Mouse (Mus musculus) forebrain, embryonic 10.5 days (tissue): ENCODE data around the gene Slc9a9. TPM values are rescaled to one million over a fixed set of nuclear protein-coding genes. Genes with fewer than 3 reads are reported as not detected.

Experiments used
- DNase-seq: peaks from one replicate; pipeline ENCODE4 v3.0.0-alpha.2; 2017; ENCODE audit warnings: low spot score; ENCODE audit errors: extremely low spot score
- H3K27ac ChIP-seq: fragments of 300-500 bp; sonication (generic); 2 replicates; pipeline ENCODE4 v1.5.1; 2016; ENCODE audit warnings: mild to moderate bottlenecking
- H3K27me3 ChIP-seq: fragments of 300-500 bp; sonication (generic); 2 replicates; pipeline ENCODE4 v1.6.1; 2016; ENCODE audit warnings: mild to moderate bottlenecking; ENCODE audit not compliant: poor library complexity, severe bottlenecking
- H3K36me3 ChIP-seq: fragments of 300-500 bp; sonication (generic); replicated peaks from 2 replicates; pipeline ENCODE4 v1.6.1; 2016; ENCODE audit warnings: mild to moderate bottlenecking, moderate library complexity
- H3K4me1 ChIP-seq: fragments of 300-500 bp; sonication (generic); 2 replicates; pipeline ENCODE4 v1.6.1; 2016
- H3K4me3 ChIP-seq: fragments of 300-500 bp; sonication (generic); 2 replicates; pipeline ENCODE4 v1.5.1; 2016; ENCODE audit warnings: mild to moderate bottlenecking, moderate library complexity
- H3K9me3 ChIP-seq: fragments of 300-500 bp; sonication (generic); 2 replicates; pipeline ENCODE4 v1.6.1; 2016; ENCODE audit warnings: mild to moderate bottlenecking, moderate library complexity
- WGBS: fragments of 180-500 bp; shearing (Covaris S2); methylation state at CpG from one replicate; pipeline ENCODE4 v1.1.7; 2016; 5-methylcytosine and 5-hydroxymethylcytosine counted together
- polyA plus RNA-seq: library from polyadenylated mRNA; unstranded; fragments of >200 nt; fragmentation: Nextera tagmentation; extraction: Ambion mirVana; gene quantifications from 2 replicates; pipeline ENCODE4 v1.2.1, GENCODE M21; 2016

Slc9a9 gene
- polyA plus RNA-seq, 1 experiment from 2014 or later: 1.2 TPM

DNA sequence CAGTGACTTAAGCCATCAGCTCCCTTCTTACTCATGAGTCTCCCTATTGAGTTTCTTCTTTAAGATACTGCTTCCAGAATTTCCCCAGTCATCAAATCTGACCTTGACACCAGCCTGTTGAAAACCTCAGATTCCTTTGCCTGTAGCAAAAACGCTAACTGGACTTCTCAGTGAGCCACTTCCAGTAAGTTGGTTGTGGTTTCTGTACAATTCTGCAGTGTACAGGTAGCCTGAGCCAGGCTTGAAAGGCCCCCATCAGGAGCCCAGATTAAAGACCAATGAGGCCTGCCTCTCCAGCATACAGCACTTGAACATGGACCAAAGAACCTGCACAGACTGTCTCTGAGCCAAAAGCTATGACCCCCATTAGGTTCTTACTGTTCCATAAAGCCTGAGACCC lies 498.1 kb downstream of the Slc9a9 start:
- no peaks in the 10 kb centered on the region for H3K36me3 ChIP-seq

DNA sequence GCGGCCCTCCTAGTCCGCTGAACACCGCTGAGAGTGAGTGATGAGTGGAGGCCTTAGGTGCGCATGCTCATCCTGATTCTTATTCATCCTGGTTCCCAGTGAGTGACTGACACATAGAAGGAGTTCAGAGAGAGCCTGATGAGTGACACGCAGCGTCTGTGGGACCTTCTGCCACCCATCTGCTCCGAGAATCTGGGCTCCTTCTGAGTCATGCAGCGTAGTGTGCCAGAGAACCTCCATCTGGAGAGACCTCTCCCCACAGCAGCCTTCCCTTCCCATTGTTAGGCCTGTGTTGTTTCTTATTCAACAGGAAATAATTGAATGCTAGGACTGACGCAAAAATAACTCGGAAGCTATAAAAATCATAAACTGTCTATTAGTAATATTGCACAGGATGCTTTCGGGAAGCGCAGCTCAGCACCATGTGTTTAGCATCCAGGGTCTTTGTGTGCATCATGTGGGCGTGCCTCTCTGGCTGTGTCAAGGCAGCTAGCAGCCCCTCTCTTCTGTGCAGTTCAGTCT lies 498.8 kb downstream of the Slc9a9 start:
- no peaks in the 10 kb centered on the region for H3K9me3 ChIP-seq
- no peak overlapping the region for H3K4me3 ChIP-seq
- H3K4me1 ChIP-seq: no peaks in the 10 kb centered on the region
- H3K27ac ChIP-seq: no peak overlapping the region
- no peaks in the 10 kb centered on the region for H3K27me3 ChIP-seq
- no peaks in the 10 kb centered on the region for H3K36me3 ChIP-seq
- DNase-seq: no peak
- 89% methylated on average over 13 of the region's 13 CpGs for WGBS

More for the DNA sequence above, 498.1 kb downstream of the Slc9a9 start:
- Histone ChIP-seq H3K9me3 (no peaks in the 10 kb centered on the region), H3K27me3 (no peaks in the 10 kb centered on the region), H3K4me1 (no peaks in the 10 kb centered on the region), H3K27ac (no peak overlapping the region), H3K4me3 (no peak overlapping the region)
- 86% methylated on average over 1 of the region's 1 CpGs for WGBS
- DNase-seq: no peak

DNA sequence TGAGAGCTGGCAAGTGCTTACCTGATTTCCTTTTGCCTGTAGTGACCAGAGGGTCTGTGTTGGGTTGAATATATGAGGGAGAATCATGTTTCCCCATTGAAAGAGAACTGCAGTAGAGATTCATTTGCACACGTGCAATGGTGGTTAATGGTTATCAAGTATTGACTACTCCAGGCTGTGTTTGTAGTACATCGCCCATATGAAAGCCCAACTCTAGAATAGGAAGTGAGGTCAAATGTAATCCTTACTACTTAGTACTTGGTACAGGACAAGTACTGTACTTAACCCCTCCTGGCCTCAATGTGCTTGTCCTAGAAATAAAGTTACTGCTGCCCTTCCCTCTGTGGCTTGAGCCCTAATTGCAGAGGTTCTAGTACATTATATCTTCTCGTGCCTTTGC lies 508.5 kb downstream of the Slc9a9 start:
- Histone ChIP-seq H3K9me3 (no peaks in the 10 kb centered on the region), H3K36me3 (no peaks in the 10 kb centered on the region), H3K27me3 (no peaks in the 10 kb centered on the region), H3K27ac (no peak overlapping the region), H3K4me1 (peaks cover 19% of the 10 kb centered on the region), H3K4me3 (no peak overlapping the region)
- WGBS: 90% methylated on average over 3 of the region's 3 CpGs
- DNase-seq: no peak

DNA sequence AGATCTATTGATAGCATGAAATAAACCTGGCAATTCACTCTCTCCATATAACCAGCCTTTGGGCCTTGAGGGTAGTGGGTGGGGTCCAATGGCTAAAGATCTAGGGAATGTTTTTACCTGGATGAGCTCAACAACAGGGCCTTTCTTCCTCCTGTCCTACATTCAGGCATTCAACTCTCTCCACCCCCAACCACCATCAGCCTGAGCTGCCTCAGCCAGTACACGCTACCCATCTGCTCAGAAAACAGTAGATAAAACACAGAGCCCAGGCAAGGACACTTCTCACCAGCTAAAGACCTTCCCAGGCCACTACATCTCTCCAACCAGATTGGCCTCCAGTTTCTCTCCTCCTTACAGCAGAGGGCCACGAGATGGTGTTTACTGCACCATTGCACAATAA lies 510.3 kb downstream of the Slc9a9 start:
- Histone ChIP-seq H3K27ac (no peak overlapping the region), H3K9me3 (no peaks in the 10 kb centered on the region), H3K36me3 (no peaks in the 10 kb centered on the region), H3K4me3 (no peak overlapping the region), H3K27me3 (no peaks in the 10 kb centered on the region), H3K4me1 (peaks cover 19% of the 10 kb centered on the region)
- 91% methylated on average over 2 of the region's 2 CpGs for WGBS
- no peak for DNase-seq

DNA sequence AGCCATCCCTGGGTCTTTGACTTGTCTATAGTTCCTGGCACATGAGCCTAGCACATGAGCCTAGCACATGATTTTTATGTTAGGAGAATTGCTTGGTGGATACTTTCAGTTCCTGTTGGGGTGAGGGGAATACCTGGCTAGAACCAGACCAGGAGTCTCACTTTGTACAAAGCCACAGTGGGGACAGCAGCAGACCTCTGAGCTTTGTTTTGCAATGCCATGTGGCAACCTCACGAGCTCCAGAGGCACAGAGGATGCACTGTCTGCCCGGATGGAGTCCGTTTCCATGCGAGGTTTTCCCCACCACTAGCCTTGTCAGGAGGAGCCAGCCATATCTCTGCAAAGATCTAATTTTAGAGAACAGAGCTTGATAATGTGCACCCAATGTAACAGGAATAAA lies 510.9 kb downstream of the Slc9a9 start:
- no peak for DNase-seq
- H3K4me1 ChIP-seq: peaks cover 19% of the 10 kb centered on the region
- no peaks in the 10 kb centered on the region; the same call in 1 of the 2 replicates for H3K9me3 ChIP-seq
- WGBS: 70% methylated on average over 4 of the region's 4 CpGs
- no peak overlapping the region for H3K4me3 ChIP-seq
- H3K27me3 ChIP-seq: no peaks in the 10 kb centered on the region
- peak overlapping the region; percentile 48; the same call in 1 of the 2 replicates for H3K27ac ChIP-seq
- H3K36me3 ChIP-seq: no peaks in the 10 kb centered on the region

DNA sequence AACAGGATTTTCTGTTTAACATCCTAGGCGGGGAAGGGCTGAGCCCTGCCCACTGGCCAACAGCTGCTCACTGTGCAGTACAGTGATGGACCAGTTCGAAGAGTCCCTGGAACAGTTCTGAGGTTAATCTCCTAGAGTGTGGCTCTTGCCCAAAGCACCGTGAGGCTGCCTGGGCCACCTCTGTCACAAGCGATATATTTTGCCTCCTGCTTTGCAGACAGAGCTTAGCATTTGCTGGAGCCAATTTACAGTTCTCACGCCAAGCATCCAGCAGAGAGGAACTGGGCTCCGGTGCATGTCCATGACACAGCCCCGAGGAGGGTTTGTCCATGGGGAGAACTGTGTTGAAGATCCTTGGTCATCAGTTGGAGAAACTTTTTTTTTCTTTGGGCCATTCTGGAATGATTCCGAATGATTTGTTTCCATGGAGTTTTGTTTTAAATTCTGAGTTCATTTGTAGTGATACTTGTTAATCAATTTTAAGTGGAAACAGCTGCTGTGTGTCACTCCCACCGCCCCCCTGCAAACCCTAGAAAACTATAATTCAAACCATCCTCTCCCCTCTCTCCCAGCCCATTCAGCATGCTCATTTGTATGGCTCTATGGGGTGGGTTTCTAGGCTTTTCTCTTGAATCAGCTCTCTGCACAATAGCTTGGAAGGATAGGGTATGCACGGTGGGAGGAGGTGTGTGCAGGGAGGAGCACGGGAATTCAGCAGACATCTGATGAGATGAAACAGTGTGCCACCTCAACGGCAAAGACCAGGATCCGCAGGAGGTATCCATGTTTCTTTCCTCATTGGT lies 511.7 kb downstream of the Slc9a9 start:
- DNase-seq: no peak
- H3K4me3 ChIP-seq: no peak overlapping the region
- no peaks in the 10 kb centered on the region for H3K36me3 ChIP-seq
- no peaks in the 10 kb centered on the region; the same call in 1 of the 2 replicates for H3K9me3 ChIP-seq
- peaks cover 24% of the 10 kb centered on the region for H3K4me1 ChIP-seq
- H3K27me3 ChIP-seq: no peaks in the 10 kb centered on the region
- 57% methylated on average over 13 of the region's 13 CpGs for WGBS
- peak overlapping the region; percentile 70 for H3K27ac ChIP-seq

DNA sequence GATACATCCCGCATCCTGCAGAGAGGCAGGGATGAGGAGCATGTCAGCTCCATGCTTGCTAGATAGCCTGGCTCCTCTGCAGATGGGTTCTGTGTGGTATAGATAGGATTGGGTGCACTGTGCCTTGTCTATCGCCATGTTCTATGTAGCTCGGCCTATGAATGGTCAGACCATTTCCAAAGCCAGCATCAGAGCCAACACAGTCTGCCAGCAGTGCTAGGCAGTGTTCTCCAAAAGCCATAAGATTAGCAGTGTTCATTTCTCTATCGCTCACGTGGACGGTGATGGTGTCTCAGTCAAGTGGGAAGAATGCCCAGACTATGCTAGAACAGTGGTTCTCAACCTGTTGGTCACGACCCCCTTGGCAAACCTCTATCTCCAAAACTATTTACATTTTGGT lies 512.6 kb downstream of the Slc9a9 start:
- Histone ChIP-seq H3K27ac (no peak overlapping the region), H3K4me1 (peaks cover 28% of the 10 kb centered on the region), H3K36me3 (no peaks in the 10 kb centered on the region), H3K4me3 (no peak overlapping the region), H3K27me3 (no peaks in the 10 kb centered on the region), H3K9me3 (no peaks in the 10 kb centered on the region; the same call in 1 of the 2 replicates)
- WGBS: 92% methylated on average over 7 of the region's 7 CpGs
- DNase-seq: no peak

DNA sequence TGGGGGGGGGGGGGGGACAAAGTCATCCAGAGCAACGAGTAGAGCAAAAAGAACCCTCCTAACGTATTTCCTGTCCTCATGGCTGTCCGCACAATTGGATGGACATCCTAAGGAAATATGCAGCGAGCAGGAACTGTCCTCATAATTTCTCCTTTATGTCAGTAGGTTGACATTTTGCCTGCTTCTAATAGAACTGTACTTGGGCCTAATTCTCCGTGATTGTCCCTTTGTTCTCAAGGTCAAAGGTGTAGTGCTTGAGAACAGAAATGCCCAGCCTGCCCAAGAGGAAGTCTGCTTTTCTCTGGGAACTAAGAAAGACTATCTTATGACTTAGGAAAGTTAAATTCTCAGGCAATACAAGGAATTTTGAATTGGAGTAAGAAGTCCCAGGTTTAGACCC lies 514.7 kb downstream of the Slc9a9 start:
- no peak overlapping the region for H3K4me3 ChIP-seq
- 80% methylated on average over 5 of the region's 5 CpGs for WGBS
- peaks cover 28% of the 10 kb centered on the region for H3K4me1 ChIP-seq
- DNase-seq: no peak
- no peaks in the 10 kb centered on the region for H3K36me3 ChIP-seq
- H3K27me3 ChIP-seq: no peaks in the 10 kb centered on the region
- no peak overlapping the region for H3K27ac ChIP-seq
- no peaks in the 10 kb centered on the region; the same call in 1 of the 2 replicates for H3K9me3 ChIP-seq

DNA sequence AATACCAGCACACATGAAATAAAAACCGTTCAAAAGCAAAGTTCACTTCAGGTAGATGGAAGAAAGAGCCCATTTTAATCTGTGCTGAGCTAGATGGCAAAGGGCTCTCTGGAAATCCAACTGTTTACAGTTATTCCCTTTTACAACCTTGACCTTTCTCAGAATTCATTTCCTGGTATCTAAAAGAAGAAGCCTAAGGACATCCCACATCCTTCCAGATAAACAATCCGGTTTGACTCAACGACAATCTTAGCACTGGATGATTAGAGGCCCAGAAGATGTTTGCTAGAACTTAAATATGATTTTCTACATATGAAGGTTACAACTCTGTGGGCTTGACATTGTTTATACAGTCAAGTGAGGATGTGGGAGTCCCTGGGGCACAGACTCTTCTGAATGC lies 516.1 kb downstream of the Slc9a9 start:
- 88% methylated on average over 3 of the region's 3 CpGs for WGBS
- Histone ChIP-seq H3K36me3 (no peaks in the 10 kb centered on the region), H3K27ac (no peak overlapping the region), H3K27me3 (no peaks in the 10 kb centered on the region), H3K4me3 (no peak overlapping the region), H3K4me1 (peaks cover 24% of the 10 kb centered on the region), H3K9me3 (no peaks in the 10 kb centered on the region; the same call in 1 of the 2 replicates)
- no peak for DNase-seq

DNA sequence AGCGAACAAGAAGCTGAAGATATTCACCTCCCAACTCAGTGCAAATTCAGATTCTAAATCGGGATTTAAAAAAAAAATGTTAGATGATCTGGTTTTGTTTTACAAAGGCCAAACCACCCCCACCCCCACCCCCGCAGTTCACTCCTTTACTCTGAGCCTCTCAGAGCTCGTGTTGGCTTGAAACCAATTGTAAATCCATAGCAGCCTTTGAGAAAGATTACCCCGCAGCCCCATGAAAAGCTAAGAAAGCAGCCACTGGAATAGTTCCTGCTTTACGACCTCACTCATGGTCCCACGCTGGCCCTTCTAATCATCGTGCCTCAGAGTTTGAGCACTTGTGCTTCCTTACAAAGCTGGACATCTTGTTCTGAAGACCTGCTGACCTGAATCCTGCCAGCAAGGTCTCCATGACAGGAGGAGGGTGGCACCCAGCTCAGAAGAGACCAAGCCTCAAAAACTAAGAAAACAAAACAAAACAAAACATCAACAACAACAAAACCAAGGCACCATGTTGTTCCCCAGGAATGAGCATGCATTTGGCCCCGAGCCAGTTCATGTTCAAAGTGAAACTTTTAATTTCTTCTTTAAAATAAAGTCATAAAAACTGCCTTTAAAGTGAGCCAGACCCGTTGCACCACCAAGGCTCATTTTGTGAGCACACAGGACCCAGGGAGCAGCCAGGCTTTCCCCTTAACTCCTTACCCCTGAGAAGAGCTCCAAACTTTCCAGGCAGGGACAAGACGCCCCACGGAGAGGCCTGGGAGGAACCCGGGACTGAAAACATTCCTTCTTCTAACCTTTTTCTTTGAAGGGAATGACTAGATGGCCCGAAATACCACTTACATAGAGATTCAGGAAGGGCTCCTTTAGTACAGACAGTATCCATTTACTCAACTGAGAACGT lies 516.9 kb downstream of the Slc9a9 start:
- no peaks in the 10 kb centered on the region for H3K27me3 ChIP-seq
- WGBS: 77% methylated on average over 15 of the region's 15 CpGs
- no peaks in the 10 kb centered on the region; the same call in 1 of the 2 replicates for H3K9me3 ChIP-seq
- H3K4me1 ChIP-seq: peaks cover 16% of the 10 kb centered on the region
- H3K27ac ChIP-seq: 0 out of 2 replicates have a peak overlapping the region, but pooled peaks have one; percentile 30
- H3K4me3 ChIP-seq: no peak overlapping the region
- DNase-seq: no peak
- no peaks in the 10 kb centered on the region for H3K36me3 ChIP-seq

DNA sequence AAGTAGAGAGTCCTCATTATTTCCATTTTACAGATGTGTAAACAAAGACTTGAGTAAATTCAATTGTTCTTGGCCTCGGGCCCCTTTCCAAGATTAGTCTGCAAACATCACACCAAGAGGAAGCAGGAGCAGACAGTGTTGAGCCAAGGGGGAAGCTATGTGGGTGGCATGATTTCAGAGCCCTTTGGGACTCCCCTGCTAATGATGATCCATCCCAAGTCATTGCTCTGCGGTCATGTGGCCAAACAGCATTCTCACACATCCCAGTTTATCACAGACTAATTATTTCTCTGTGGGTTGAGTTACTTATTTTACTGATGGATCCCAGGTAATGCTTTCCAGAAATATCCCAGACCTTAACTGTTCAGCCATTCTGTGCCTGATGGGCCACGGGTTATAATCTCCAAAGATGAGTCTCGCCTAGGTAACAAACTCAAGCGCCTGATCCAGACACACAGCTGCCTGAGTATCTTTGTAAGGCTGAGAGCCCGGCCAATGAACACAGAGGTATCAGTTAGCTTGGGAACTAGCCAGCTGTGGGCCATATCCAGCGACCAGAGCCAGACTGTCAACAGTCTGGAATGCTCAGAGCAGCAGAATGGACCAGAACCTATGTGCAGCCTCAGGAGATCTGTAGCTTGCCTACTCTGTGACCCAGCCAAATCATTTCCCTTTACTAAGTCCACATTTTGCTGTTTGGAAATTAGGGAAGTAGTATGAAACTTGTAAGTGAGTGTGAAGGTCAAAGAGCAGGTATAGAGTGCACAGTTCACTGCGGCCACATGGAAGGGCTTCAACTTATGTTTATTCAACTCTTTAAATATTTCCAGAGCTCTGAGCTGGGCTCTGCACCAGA lies 518.9 kb downstream of the Slc9a9 start:
- peaks cover 9% of the 10 kb centered on the region for H3K4me1 ChIP-seq
- no peak for DNase-seq
- no peak overlapping the region for H3K27ac ChIP-seq
- no peak overlapping the region for H3K4me3 ChIP-seq
- no peaks in the 10 kb centered on the region; the same call in 1 of the 2 replicates for H3K9me3 ChIP-seq
- no peaks in the 10 kb centered on the region for H3K27me3 ChIP-seq
- H3K36me3 ChIP-seq: no peaks in the 10 kb centered on the region
- WGBS: 82% methylated on average over 8 of the region's 8 CpGs

DNA sequence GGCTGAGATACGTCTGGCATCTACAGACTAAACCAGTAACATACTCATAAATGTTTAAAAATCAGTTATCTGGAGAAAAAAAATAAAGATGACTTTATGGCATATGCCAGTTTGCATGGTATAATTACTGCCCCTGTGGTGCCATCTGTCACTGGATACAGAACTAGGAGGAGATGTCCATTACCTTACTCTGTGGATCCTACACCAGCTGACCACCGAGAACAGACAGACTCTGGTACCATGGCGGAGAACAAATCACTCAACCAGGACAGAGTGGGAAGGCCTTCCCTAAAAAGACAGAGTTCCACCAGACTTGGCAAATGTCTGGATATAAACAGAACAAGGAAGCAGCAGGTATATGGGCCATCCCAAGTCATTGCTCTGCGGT lies 519.5 kb downstream of the Slc9a9 start:
- no peak for DNase-seq
- Histone ChIP-seq H3K4me3 (no peak overlapping the region), H3K27ac (no peak overlapping the region), H3K27me3 (no peaks in the 10 kb centered on the region), H3K4me1 (peaks cover 9% of the 10 kb centered on the region), H3K36me3 (no peaks in the 10 kb centered on the region), H3K9me3 (no peaks in the 10 kb centered on the region; the same call in 1 of the 2 replicates)
- WGBS: 88% methylated on average over 4 of the region's 4 CpGs
